Mouse (Mus musculus) small intestine, adult 2 months (tissue): ENCODE data around the gene Rhbdf2.

Source experiments
- CTCF ChIP-seq: fragments of 200-500 bp; IDR thresholded peaks from 2 replicates; pipeline ENCODE4 v1.5.1; 2012; ENCODE audit warnings: low read depth, mild to moderate bottlenecking, control low read depth, inconsistent platforms, low read length, moderate library complexity, mixed read lengths; ENCODE audit not compliant: insufficient replicate concordance, insufficient read length; ENCODE audit errors: extremely low read depth
- POLR2A ChIP-seq: fragments of 200-500 bp; IDR thresholded peaks from 2 replicates; pipeline ENCODE4 v1.6.1; 2012; ENCODE audit warnings: low read depth, mild to moderate bottlenecking, control low read depth, inconsistent platforms, low read length, moderate library complexity

DNA sequence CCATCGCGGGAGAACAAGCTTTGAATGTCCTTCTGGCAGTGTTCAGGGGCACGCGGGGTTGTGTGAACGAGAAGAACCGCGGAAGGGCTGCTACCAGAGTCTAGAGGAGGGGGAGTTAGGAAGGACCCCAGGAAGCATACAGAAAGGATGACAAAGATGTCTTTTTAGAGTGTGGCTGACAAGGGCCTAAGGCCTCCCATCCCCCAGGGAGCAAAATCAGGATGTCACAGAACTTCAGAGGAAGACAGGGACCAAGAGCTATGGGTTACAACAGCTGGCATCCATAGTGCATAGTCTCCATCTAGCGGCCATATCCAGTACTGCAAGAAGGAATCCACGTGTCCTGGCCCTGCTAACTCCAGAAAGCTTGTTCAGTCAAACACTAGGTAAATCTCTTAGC is 1.9 kb upstream of the Rhbdf2 start:
- TF ChIP-seq CTCF (peak; percentile 67; the same call in 1 of the 2 replicates), POLR2A (no peak)
